Mouse (Mus musculus) layer of hippocampus, adult 11-12 months (tissue): ENCODE data around the gene Ms4a6c.
"Not testable (repeated sequence)": the region's sequence is repeated elsewhere in the genome, so short reads cannot be mapped to it uniquely, and the experiment has no call there.

ENCODE experiments used
- DNase-seq: peaks from one replicate; pipeline ENCODE4 v3.0.0; 2022; ENCODE audit warnings: low spot score

Ms4a6c gene

DNA sequence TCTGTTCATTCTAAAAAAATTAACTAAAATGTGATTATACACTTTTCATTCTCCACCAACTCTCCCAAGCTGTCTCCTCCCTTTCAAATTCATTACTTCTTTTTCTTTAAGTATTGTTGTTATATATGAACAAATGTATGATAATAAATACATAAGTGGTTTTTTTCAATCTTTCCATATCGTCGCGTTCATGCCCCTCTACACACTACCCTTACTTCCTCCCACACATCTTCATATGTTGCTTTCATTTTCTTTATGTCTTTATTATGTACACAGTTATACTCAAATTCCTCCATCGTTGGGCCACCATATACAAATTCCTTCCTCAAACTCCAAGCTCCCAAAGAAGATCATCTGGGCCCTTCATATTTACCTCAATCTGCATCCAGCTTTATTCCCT, 32.2 kb downstream of the Ms4a6c start:
- DNase-seq: no peak

DNA sequence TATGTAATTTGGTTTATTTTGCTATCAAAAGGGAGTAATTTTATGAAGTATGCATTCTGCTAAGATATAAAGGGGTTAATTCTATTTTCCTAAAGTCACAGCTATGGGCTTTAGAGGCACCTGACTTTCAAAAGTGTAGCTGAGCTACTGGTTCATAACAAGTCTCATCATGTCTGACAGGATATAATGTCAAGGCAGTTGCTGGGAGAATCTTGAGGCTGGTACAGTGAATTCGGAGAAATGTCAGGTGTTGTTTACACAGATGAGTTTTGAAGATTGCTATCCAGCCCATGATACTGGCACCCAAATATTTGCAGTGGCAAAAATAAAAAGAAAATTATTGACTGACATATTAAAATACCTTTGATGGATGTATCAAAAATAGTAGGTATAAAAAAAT, 35.7 kb downstream of the Ms4a6c start:
- no peak for DNase-seq

DNA sequence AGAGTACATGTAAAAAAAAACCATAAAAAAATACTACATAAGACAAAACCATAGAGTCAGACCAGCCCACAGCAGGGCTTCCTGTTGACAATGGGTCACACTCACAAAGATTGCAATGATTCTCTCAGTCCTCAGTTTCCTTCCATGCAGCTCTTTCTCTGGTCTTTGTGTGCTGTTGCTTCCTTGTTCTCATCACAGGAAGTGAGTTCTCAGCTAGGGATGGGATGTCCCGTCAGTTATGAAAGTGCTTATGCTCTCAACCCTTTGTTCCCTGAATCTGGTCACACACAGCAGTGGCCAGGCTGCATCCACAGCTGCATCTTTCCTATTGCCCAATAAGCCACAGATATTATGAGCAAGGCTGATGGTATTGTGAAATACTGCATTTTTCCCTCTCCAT, 44.3 kb downstream of the Ms4a6c start:
- no peak for DNase-seq

DNA sequence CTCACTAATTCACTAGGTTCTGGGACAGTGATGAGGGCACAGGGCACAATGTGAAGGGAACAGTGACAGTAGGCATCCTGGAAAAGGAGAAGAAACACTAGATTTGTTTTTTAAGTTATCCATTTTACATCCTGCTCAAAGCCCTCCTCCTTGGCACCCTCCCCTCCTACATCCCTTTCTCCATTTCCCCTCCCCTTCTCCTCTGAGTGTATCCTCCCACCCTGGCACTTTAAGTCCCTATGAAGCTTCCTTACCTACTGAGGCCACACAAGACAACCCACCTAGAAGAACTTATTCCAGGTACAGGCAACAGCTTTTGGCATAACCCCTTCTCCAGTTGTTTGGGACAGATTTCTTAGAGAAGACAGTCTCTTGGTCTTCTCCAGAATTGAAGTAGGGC, 47.1 kb downstream of the Ms4a6c start, which contains the start of gene Ms4a6b:
TSS of gene Ms4a6b (plus strand) at position 267 of the 400 bp plus-strand sequence.
- no peak for DNase-seq

DNA sequence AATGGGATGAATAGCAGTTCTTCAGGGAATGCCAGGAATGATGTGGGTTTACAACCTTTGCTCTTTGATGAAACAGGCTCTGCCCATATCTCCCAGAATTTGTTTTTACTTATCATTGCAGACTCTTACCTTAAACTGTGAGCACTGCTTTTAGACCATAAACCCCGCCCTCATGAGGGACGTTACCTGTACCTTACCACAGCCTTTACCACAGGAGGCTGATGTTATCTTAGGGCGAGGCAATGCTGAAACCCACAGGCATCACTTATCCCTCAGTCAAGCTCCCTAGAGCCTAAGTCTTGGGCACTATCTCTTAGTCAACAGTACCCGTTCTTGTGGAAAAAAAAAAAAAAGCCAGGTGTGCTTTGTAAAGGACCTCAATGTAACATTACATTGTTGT, 47.7 kb downstream of the Ms4a6c start:
- no peak for DNase-seq

DNA sequence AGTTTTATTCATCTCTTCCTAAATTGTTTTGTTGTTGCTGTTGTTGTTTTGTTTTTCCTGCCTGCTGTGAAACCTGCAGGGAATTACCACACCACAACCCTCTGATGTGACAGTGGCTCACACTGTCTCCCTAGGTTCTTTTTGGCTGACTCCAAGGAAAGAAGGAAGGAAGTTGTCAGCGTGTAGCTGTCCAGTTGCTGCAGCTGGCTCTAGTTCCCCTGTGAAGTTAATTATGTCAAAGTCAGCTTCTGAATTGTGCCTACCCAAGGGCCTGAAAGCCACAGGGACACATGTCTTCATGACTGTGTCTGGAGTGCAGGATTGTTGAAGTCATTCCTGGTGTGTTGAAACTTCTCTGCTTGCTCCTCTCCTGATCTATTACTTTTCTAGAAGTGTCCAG, 48.2 kb downstream of the Ms4a6c start:
- DNase-seq: peak; percentile 10

DNA sequence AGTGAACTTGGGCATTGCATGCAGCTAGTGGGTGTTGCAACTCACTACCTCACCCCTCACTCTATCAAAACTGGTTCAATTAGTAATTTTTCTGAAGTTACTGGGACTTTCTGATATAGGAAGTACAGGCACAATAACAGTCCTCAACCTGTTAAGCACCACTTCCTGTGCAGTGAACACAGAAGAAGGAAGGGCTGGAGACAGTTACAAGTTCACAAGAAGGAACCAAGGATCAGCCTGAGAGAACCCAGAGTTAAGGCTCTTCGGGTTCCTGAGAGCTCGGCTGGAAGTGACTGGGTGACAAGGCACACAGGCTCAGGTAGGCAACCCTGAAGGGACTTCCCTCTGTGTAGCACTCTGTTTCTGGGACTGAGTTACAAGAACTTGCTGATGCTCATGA, 49.2 kb downstream of the Ms4a6c start:
- DNase-seq: not testable (repeated sequence)

DNA sequence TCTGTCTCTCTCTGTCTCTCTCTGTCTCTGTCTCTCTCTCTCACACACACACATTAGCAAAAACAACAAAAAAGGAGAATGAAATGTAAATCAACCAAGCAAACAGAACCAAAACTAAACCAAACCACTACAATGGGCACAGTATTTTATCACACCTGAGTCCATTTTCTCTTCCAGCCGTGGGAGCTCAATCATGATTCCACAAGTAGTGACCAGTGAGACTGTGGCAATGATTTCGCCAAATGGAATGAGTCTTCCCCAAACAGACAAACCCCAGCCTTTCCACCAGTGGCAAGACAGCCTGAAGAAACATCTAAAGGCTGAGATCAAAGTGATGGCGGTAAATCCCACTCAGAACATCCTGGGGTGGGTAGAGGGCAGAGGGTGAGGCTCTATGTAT, 51.0 kb downstream of the Ms4a6c start:
- no peak for DNase-seq
